Mouse (Mus musculus): ENCODE data around the gene Itgam. TPM values are rescaled to one million over a fixed set of nuclear protein-coding genes. Genes with fewer than 3 reads are reported as not detected.
"Not testable (repeated sequence)": the region's sequence is repeated elsewhere in the genome, so short reads cannot be mapped to it uniquely, and the experiment has no call there.

Gene Itgam
- polyA plus RNA-seq, 3 experiments from 2014 or later = 0.09 to 1.2 (median 1.1) TPM

DNA sequence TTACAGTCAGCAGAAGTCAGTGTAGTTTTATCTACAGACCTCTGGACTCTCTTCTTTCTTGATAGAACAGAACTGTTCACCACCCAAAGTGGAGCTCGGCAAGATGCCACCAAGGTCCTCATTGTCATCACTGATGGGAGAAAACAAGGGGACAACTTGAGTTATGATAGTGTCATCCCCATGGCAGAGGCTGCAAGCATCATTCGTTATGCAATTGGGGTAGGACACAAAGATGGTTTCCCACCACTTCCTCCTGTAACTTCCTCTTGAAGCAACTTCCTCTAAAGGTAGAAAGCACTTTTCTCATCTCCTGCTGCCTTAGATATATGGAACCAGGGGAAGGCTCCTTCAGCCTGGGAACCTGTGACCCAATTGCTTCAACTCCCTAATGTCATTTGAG lies 71.2 kb downstream of the Itgam start:
- no peak for ATAC-seq

DNA sequence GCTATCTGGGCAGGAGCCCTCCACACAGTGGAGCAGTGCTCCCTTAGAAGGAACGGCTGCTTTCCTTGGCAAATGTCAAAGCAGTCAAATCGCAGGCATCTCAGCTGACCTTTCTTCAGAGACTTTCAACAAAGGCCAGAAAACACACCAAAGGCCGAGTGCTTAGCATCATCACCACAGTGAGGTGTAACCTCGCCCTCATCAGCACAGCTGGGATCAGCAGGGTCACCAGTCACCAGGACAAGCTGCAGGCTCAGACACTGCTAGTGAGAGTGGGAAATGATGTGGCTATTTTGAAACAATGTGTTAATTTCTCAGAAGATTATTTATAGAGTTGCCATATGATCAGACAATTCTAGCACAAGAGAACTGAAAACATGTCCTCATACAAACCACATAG lies 74.5 kb downstream of the Itgam start:
- no peak for ATAC-seq

DNA sequence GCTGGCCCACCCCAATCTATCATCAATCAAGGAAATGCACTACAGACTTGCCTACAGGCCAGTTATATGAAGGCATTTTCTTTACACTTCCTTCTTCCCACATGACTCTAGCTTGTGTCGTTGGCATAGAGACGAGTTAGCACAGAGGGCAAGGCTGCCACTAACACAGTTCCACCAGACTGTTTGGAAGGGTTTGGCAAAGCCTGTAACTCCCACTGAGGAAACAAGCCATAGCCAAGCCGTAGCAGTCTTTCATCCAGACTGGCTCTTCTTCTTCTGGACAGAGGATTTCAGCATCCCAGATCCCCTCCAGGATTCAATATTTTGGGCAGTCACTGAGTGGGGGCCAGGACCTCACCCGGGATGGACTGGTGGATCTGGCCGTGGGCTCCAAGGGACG lies 77.2 kb downstream of the Itgam start:
- ATAC-seq = no peak

DNA sequence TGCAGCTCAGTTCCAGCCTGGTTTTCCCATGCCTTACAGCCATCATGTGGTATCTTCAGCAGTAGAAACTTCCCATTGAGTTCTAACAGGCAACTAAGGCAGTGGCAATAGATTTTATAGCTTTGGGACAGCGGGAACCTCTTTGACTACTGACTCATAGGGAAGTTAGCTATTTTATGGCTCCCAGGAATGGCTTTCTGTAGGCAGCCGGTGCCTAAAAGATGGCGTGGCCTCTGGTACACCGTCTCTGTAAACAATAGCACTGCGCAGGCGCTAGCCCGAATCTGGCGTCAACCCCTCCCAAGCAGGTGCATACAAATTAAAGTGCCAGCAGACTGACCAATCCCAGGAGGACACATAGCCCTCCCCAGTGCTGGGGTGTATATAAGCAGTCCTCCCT lies 88.5 kb downstream of the Itgam start:
- ATAC-seq = no peak

DNA sequence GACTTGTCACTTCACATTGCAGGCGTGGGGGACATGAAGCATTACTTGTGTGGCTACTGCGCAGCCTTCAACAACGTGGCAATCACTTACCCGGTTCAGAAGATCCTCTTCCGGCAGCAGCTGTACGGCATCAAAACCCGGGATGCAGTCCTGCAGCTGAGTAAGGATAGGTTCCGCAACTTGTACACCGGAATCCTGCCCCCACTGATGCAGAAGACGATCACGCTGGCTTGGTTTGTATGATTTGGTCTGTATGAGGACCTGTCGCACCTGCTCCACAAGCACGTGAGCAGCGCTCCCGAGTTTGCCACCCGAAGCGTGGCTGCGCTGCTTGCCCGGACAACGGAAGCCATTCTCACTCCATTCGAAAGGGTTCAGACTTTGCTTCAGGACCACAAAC lies 91.6 kb downstream of the Itgam start, which contains the start of gene Itgad:
Itgad (plus strand) TSS at position 301 of the 400 bp plus-strand sequence.
- no peak for ATAC-seq

DNA sequence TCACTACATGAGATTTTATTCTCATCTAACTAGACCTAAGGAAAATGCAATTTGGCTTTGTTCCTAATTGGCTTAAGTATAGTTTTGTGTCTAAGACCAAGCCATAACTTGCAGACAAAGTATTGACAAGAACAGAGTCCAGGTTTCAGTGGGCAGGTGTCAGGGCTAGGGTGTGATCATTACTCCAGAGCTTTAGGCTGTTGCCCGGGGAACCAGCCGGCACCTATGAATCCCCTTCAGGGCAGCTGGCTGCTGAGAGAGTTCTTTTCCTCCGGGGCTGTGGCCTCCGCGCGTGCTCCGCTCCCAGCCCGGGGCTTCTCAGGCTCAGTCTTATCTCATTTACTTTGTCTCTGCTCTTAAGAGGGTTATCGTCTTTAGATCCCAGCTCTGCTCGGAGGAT lies 92.5 kb downstream of the Itgam start:
- no peak for ATAC-seq

DNA sequence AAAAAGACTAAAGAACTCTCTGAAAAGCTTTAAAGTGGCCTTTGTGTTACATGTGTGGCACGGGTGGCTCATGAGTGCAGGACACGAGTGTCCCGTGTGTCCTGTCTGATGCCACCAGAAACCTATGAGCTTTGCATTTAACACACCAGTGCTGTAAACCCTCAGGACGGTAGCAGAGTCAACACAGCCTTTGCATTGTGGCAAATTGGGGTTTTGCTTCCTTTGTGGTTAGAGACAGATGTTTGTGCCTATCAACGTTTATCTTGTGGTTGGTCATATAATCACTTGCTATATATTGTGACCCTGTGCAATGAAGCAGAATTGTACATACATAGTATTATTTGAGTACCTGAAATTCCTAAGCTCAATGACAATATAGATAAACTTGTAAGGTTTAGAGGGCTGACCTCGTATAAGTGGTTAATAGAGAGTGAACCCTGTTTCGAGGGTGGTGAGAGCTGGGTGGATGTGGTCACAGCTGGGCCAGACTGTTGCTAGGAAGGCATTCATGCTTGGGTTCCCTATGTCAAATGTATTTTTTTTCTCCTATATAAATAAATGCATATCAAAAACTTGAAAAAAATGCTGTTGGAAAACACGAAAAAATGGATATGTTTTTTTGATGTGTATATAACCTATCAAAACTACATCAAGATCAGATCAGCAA lies 96.4 kb downstream of the Itgam start:
- ATAC-seq = not testable (repeated sequence)

DNA sequence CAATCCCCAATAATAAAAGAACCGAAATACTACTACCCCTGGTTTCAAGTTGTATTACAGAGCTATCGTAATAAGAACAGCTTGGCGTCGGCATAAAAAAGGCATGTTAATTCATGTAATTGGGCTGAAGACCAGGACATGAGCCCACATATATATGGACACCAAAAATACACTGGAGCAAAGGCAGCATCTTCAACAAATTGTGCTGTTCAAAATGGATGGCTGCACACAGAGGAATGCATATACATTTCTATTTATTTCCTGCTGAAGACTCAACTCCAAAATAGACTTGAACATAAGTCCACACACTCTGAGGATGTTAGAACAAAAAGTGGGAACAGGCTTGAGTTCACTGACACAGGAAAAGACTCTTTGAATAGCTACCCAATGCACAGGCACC lies 101.6 kb downstream of the Itgam start:
- no peak for ATAC-seq

DNA sequence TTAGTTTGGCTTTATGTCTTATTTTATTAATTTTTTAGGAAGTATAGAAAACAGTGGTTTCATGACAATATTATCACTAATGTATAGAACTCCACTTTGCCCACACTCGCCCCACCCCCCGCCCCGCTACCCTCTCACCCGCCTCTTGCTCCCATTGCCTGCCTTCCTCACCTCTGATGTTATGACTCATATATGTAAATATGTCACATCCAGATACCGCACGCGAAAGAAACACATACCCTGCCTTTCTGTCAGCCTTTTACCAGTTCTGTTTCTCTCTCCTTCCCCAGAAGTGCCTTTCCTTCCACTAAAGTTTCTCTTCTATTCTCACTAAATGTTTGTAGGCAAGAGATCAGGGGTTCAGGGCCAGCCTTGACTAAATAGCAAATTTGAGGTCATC lies 104.0 kb downstream of the Itgam start:
- ATAC-seq = no peak

Other genes with a start within 250 kb of the Itgam start
- gene Stx4a, start 238.3 kb upstream of the Itgam start, polyA plus RNA-seq (2017; shearing (Covaris generic)) = 10 to 100 TPM; 38.1 to 69.3 (median 57.4) TPM
- under 1 TPM in 1 of 3 experiments, not detected in 2; 0.09 TPM for gene Stx1b, start 238.1 kb upstream of the Itgam start, polyA plus RNA-seq (2017; shearing (Covaris generic))
- 10 to 100 TPM; 17.4 to 29.8 (median 23.1) TPM for gene Zfp646, start 186.4 kb upstream of the Itgam start, polyA plus RNA-seq (2017; shearing (Covaris generic))
- gene Zfp668, start 185.8 kb upstream of the Itgam start, polyA plus RNA-seq (2017; shearing (Covaris generic)) = 10 to 100 TPM in 2 of 3 experiments, 1 to 10 TPM in 1; 8.6 to 11.1 (median 10.7) TPM
- under 1 TPM in 2 of 3 experiments, not detected in 1; 0.54 TPM for gene Prss53, start 171.7 kb upstream of the Itgam start, polyA plus RNA-seq (2017; shearing (Covaris generic))
- gene Gm21974, start 167.2 kb upstream of the Itgam start, polyA plus RNA-seq (2017; shearing (Covaris generic)) = not detected
- gene Vkorc1, start 167.0 kb upstream of the Itgam start, polyA plus RNA-seq (2017; shearing (Covaris generic)) = 10 to 100 TPM; 22.2 to 56.5 (median 56.1) TPM
- gene Bckdk, start 158.6 kb upstream of the Itgam start, polyA plus RNA-seq (2017; shearing (Covaris generic)) = 10 to 100 TPM; 64.4 to 75.5 (median 66.0) TPM
- gene Kat8, start 150.1 kb upstream of the Itgam start, polyA plus RNA-seq (2017; shearing (Covaris generic)) = 10 to 100 TPM; 18.5 to 41.8 (median 34.5) TPM
- gene Prss8, start 132.5 kb upstream of the Itgam start, polyA plus RNA-seq (2017; shearing (Covaris generic)) = not detected
- gene Prss36, start 115.9 kb upstream of the Itgam start, polyA plus RNA-seq (2017; shearing (Covaris generic)) = 1 to 10 TPM; 1.5 to 3.7 (median 3.0) TPM
- 10 to 100 TPM; 42.5 to 56.3 (median 52.6) TPM for gene Fus, start 95.2 kb upstream of the Itgam start, polyA plus RNA-seq (2017; shearing (Covaris generic))
- 100 to 1,000 TPM; 229 to 406 (median 231) TPM for gene Pycard, start 68.8 kb upstream of the Itgam start, polyA plus RNA-seq (2017; shearing (Covaris generic))
- not detected for gene Trim72, start 58.7 kb upstream of the Itgam start, polyA plus RNA-seq (2017; shearing (Covaris generic))
- under 1 TPM in 1 of 3 experiments, not detected in 2; 0.87 TPM for gene Gm49368, start within 50 bp of the Itgam start, polyA plus RNA-seq (2017; shearing (Covaris generic))
- gene Itgax, start 66.9 kb downstream of the Itgam start, polyA plus RNA-seq (2017; shearing (Covaris generic)) = 1 to 10 TPM in 1 of 3 experiments, not detected in 2; 1.1 TPM
- gene Itgad, start 91.7 kb downstream of the Itgam start, polyA plus RNA-seq (2017; shearing (Covaris generic)) = 1 to 10 TPM in 1 of 3 experiments, not detected in 2; 1.0 TPM
- gene Cox6a2, start 143.7 kb downstream of the Itgam start, polyA plus RNA-seq (2017; shearing (Covaris generic)) = 1 to 10 TPM in 1 of 3 experiments, not detected in 2; 1.5 TPM
- 1 to 10 TPM; 4.9 to 5.6 (median 5.5) TPM for gene Armc5, start 174.7 kb downstream of the Itgam start, polyA plus RNA-seq (2017; shearing (Covaris generic))
- 1 to 10 TPM; 2.6 to 4.9 (median 2.8) TPM for gene 9130023H24Rik, start 175.4 kb downstream of the Itgam start, polyA plus RNA-seq (2017; shearing (Covaris generic))
- 1 to 10 TPM in 1 of 3 experiments, under 1 TPM in 1, not detected in 1; 0.26 to 1.0 TPM for gene Tgfb1i1, start 184.2 kb downstream of the Itgam start, polyA plus RNA-seq (2017; shearing (Covaris generic))
- not detected for gene Slc5a2, start 203.0 kb downstream of the Itgam start, polyA plus RNA-seq (2017; shearing (Covaris generic))
- 1 to 10 TPM; 5.4 to 8.6 (median 7.3) TPM for gene BC017158, start 235.5 kb downstream of the Itgam start, polyA plus RNA-seq (2017; shearing (Covaris generic))

Measured in inflammation-experienced regulatory T-cells, adult 6 months (primary cell).